Mouse (Mus musculus) urinary bladder, postnatal 36 days (tissue): ENCODE data around the gene Sdhaf4.

Source experiments
- DNase-seq, 2 experiments: peaks; one replicate each; pipeline ENCODE4 v3.0.0; 2022; ENCODE audit warnings: low spot score in 2 of 2, mixed read lengths in 1 of 2

The Sdhaf4 gene

DNA sequence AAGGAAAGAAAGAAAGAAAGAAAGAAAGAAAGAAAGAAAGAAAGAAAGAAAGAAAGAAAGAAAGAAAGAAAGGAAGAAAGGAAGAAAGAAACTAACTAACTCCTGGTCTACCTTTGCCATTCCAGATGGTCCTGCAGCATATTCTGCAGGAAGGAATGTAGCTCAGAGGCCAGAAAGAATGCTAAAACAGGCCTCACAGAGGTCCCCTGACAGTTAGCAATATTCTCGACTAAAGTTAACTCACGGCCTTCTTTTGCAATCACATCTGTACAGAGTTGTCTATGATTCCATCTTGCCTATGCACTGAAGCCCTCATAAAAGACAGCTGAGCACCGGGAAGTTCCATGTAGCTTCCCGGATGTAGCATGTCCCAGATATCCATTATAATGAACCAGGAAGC is 49.9 kb downstream of the Sdhaf4 start:
- DNase-seq, result no peak

DNA sequence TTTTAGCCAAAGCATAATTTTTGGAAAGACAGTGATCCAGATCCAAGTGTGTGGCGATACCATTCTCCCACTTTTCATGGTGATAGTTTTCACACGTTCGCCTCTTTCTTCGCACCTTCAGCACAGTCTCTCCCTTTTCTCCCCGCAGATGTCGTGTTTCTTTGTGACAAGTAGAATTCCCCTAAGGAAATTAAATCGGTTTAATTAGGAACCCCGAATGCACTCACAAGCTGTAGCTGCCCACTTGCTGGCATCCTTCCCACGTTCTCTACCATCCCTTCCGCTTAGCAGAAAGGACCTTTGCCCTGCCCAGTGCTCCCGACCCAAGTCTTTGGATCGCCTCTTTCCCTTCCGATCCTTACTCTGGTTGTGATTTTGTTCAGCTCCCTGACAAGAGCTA is 51.5 kb downstream of the Sdhaf4 start:
- DNase-seq, result no peak

DNA sequence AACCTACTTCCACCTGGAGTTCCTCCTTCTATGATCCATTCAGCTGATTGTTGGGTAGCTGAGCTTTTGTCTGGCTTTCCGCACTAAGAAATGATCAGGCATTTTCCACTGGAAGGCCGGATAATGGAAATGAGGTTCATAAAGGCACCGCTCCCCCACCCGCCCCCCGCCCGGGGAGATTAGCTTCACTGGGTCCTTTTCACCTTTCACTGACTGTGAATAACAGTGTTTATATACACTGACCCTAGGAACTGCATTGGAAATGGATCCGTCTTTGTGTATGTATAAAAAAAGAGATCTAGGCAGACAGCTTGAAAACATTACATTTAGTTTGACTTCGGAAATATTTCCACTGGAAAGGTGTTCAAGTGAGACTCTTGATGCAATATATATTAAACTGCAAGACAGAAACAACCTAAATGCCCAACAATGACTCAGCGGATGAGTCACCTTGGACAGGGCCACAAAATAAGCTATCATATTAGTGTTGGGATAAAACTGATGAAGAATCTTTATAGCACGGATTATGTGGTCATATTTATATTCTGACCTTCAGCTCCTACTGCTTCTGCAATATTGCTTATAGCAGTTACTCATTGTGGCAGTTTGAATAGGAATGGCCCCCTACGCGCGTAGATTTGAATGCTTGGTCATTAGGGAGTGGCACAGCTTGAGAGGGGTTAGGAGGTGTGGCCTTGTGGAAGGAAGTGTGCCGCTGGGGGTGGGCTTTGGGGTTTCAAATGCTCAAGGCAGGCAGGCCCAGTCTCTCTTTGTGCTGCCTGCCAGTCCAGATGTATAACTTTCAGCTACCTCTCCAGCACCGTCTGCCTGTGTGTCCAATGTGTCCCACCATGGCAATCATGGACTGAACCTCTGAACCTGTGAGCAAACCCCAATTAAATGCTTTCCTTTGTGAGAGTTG is 56.4 kb downstream of the Sdhaf4 start:
- no peak for DNase-seq

DNA sequence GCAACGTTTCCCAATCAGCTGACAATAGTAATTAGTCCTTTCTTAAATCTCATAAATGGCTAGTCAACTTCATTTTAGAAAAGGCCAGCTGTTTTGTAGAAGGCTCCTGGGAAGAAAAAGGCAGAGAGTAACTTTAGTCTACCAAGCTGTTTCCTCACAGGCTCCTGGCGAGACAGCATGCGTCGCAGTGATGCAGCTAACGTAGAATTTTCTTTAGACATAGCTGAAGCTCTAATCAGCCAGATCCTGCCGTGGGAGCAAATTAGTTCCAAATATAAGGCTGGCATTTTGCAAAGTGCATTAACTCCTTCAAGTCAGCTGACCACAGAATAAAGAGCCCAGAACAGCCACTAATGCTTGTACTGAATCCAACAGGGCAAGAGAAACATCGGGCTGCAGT is 57.2 kb downstream of the Sdhaf4 start:
- DNase-seq, result no peak
